Mouse (Mus musculus) thymus, adult 2 months (tissue): Measurements from ENCODE around the gene Tsnax. TPM values are rescaled to one million over a fixed set of nuclear protein-coding genes. Genes with fewer than 3 reads are reported as not detected.
A peak's percentile ranks its signal among the peaks of the same experiment; 100 is the strongest.

Source experiments
- DNase-seq: peaks from one replicate; pipeline ENCODE4 v3.0.0; 2021
- H3K27ac ChIP-seq: fragments of 200-500 bp; 2 replicates; pipeline ENCODE4 v1.5.1; 2012; ENCODE audit warnings: low read length, control low read depth; ENCODE audit not compliant: control insufficient read depth, insufficient read depth
- H3K27me3 ChIP-seq: fragments of 200-500 bp; 2 replicates; pipeline ENCODE4 v1.6.1; 2012; ENCODE audit warnings: mild to moderate bottlenecking, low read length, moderate library complexity, mixed read lengths; ENCODE audit not compliant: control insufficient read depth, insufficient read depth
- H3K36me3 ChIP-seq: fragments of 200-500 bp; 2 replicates; pipeline ENCODE4 v1.6.1; 2012; ENCODE audit warnings: mild to moderate bottlenecking, low read length, moderate library complexity; ENCODE audit not compliant: control insufficient read depth, insufficient read depth
- H3K4me1 ChIP-seq: fragments of 200-500 bp; replicated peaks from 2 replicates; pipeline ENCODE4 v1.6.1; 2012; ENCODE audit warnings: low read length; ENCODE audit not compliant: control insufficient read depth, insufficient read depth
- H3K4me3 ChIP-seq: fragments of 200-500 bp; 2 replicates; pipeline ENCODE4 v1.5.1; 2012; ENCODE audit warnings: mild to moderate bottlenecking, low read length, control low read depth, moderate library complexity; ENCODE audit not compliant: control insufficient read depth, insufficient read depth
- CTCF ChIP-seq: fragments of 200-500 bp; IDR thresholded peaks from 2 replicates; pipeline ENCODE4 v1.5.1; 2012; ENCODE audit warnings: mild to moderate bottlenecking, control low read depth, low read length, moderate library complexity, borderline replicate concordance; ENCODE audit not compliant: control insufficient read depth, poor library complexity, insufficient read depth; ENCODE audit errors: extremely low read depth
- POLR2A ChIP-seq: fragments of 200-500 bp; IDR thresholded peaks from 2 replicates; pipeline ENCODE4 v1.6.1; 2012; ENCODE audit warnings: mild to moderate bottlenecking, low read length, control low read depth, moderate library complexity; ENCODE audit not compliant: control insufficient read depth, poor library complexity, insufficient read depth; ENCODE audit errors: extremely low read depth
- WGBS: fragments of 180-500 bp; shearing (Covaris S2); methylation state at CpG from one replicate; pipeline ENCODE4 v1.1.7; 2018; 5-methylcytosine and 5-hydroxymethylcytosine counted together
- polyA plus RNA-seq: library from polyadenylated mRNA; depleted of rRNA; stranded (reverse); fragments of >200 nt; gene quantifications from 2 replicates; pipeline ENCODE4 v1.2.3, GENCODE M21; 2012

Tsnax gene
- polyA plus RNA-seq, 1 experiment: 60.1 TPM

GRCm38 (mm10) chr8:125024085-125024484, 11.3 kb downstream of the Tsnax start:
- Histone ChIP-seq H3K4me1 (no peaks in the 10 kb centered on the region), H3K36me3 (peaks cover 37% of the 10 kb centered on the region), H3K4me3 (no peak overlapping the region), H3K27me3 (no peaks in the 10 kb centered on the region), H3K27ac (no peak overlapping the region)
- WGBS: 95% methylated on average over 8 of the region's 8 CpGs
- no peak for DNase-seq
- no peak for TF ChIP-seq POLR2A
- no peak for TF ChIP-seq CTCF

GRCm38 (mm10) chr8:125027211-125027610, 14.4 kb downstream of the Tsnax start:
- H3K4me1 ChIP-seq: no peaks in the 10 kb centered on the region
- no peak for TF ChIP-seq POLR2A
- no peak for TF ChIP-seq CTCF
- WGBS: 89% methylated on average over 3 of the region's 3 CpGs
- H3K27me3 ChIP-seq: no peaks in the 10 kb centered on the region
- no peak for DNase-seq
- H3K36me3 ChIP-seq: peaks cover 55% of the 10 kb centered on the region
- H3K4me3 ChIP-seq: no peak overlapping the region
- no peak overlapping the region for H3K27ac ChIP-seq

GRCm38 (mm10) chr8:125028841-125029240, 16.0 kb downstream of the Tsnax start:
- Histone ChIP-seq H3K36me3 (peaks cover 58% of the 10 kb centered on the region), H3K27me3 (no peaks in the 10 kb centered on the region), H3K4me3 (no peak overlapping the region), H3K4me1 (no peaks in the 10 kb centered on the region), H3K27ac (no peak overlapping the region)
- TF ChIP-seq POLR2A (no peak), CTCF (no peak)
- 94% methylated on average over 5 of the region's 5 CpGs for WGBS
- no peak for DNase-seq

GRCm38 (mm10) chr8:125031276-125031675, 18.5 kb downstream of the Tsnax start:
- DNase-seq: no peak

GRCm38 (mm10) chr8:125034669-125035068, 21.9 kb downstream of the Tsnax start:
- no peaks in the 10 kb centered on the region for H3K4me1 ChIP-seq
- 50% methylated on average over 8 of the region's 8 CpGs for WGBS
- TF ChIP-seq CTCF: peak; percentile 94
- no peak for TF ChIP-seq POLR2A
- peak; percentile 64 for DNase-seq
- H3K4me3 ChIP-seq: no peak overlapping the region
- H3K36me3 ChIP-seq: peaks cover 14% of the 10 kb centered on the region
- H3K27ac ChIP-seq: no peak overlapping the region
- H3K27me3 ChIP-seq: no peaks in the 10 kb centered on the region

More at GRCm38 (mm10) chr8:125031276-125031675, 18.5 kb downstream of the Tsnax start:
- Histone ChIP-seq H3K36me3 (peaks cover 41% of the 10 kb centered on the region), H3K27ac (no peak overlapping the region), H3K27me3 (no peaks in the 10 kb centered on the region), H3K4me3 (no peak overlapping the region), H3K4me1 (no peaks in the 10 kb centered on the region)
- TF ChIP-seq POLR2A: no peak
- no peak for TF ChIP-seq CTCF
- 93% methylated on average over 5 of the region's 5 CpGs for WGBS

DNA sequence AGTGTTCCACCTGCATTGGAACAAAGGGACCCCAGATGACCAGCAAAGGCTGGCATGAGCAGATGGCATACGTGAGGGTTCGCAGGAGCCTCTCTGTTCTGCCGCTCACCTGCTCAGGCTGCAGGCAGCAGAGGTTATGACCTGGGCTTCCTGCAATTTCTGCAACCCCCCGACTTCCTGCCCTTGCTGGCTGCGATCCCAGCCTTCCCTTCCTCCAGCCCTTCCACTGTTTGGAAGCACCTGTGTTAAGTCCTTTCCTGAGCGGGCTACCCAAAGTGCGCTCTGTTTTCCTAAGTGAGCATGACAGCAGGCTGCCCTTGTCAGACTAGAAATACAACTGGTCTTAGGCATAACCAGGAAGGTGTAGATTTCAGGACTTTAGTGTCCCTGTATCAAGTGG, 24.3 kb downstream of the Tsnax start:
- no peak for DNase-seq
- peaks cover 3% of the 10 kb centered on the region for H3K36me3 ChIP-seq
- H3K27ac ChIP-seq: no peak overlapping the region
- no peaks in the 10 kb centered on the region for H3K27me3 ChIP-seq
- H3K4me1 ChIP-seq: no peaks in the 10 kb centered on the region
- TF ChIP-seq POLR2A: no peak
- no peak for TF ChIP-seq CTCF
- WGBS: 88% methylated on average over 7 of the region's 7 CpGs
- no peak overlapping the region for H3K4me3 ChIP-seq

- H3K4me1 ChIP-seq: no peaks in the 10 kb centered on the region
- H3K27ac ChIP-seq: no peak overlapping the region
- no peak for DNase-seq
- H3K36me3 ChIP-seq: no peaks in the 10 kb centered on the region; the same call in 1 of the 2 replicates
- 98% methylated on average over 15 of the region's 15 CpGs for WGBS
- no peak for TF ChIP-seq POLR2A
- H3K4me3 ChIP-seq: no peak overlapping the region
- no peaks in the 10 kb centered on the region for H3K27me3 ChIP-seq
Observed at GRCm38 (mm10) chr8:125038731-125039130, 25.9 kb downstream of the Tsnax start.
